Mouse (Mus musculus): ENCODE results near the gene Limd1. TPM values are rescaled to one million over a fixed set of nuclear protein-coding genes. Genes with fewer than 3 reads are reported as not detected.

The Limd1 gene
- total and polyA plus RNA-seq, 2 experiments from 2014 or later, result 42.4 to 143 TPM

DNA sequence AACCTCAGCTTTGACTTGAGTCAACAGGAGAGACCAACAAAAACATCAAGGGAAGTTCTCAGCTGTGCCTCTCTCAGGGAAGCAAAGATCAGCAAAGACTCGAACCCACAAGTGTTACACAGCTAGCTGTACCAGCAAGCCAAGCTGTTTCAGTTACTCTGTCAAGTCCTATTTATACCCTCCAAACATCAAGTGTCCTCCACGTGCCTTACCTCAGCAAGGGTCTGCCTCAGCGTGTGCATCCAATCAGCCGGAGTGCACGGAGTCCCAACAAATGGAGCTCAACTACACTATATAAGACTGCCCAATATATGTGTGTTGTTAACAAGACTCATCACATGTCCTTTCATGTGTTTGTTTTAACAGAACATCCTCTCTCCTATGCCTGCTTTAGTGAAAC is 48.0 kb downstream of the Limd1 start:
- WGBS, result 37% methylated on average over 5 of the region's 5 CpGs

DNA sequence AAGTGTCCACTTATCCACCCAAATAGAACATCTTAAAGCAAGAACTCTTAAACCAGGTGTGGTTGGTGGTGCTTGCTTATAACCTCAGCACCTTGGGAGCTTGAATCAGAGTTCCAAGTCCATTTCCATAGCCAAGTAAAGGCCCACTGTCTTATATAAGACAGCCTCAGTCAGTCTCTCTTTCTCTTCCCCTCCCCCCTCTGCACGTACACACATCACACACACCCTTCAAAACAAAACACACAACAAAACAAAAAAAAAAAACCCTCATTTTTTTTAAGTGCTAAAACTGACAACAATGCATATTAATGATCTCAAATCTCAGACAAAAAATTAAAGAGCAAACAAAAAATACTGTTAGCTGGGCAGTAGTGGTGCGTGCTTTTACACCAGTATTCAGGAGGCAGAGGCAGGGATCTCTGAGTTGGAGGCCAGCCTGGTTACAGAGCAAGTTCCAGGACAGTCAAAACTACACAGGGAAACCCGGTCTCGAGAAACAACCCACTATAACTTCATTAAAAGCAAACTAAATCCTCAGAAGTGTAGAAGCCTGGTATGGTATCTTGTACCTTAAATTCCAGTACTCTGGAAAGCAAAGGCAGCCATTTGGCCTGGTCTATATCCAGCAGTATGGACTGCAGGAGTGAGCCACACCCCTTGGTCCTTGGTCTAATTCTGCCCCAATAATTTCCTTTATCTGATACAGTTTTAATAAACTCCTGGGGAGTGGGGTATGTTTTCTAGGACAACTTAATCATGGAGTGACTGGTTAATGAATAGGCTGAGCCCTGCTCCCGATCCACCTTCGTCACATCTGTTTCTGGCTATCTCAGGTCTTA is 49.8 kb downstream of the Limd1 start:
- no peaks in the 10 kb centered on the region for H3K27me3 ChIP-seq (ENCODE audit: control insufficient read depth, insufficient read depth, low read length)
- peak overlapping the region; percentile 96 for H3K27ac ChIP-seq (ENCODE audit: low read depth)
- ATAC-seq (ENCODE audit: insufficient read depth, low read depth), result no peak
- H3K9me3 ChIP-seq (replicated peaks; ENCODE audit: control insufficient read depth, low read length), result no peaks in the 10 kb centered on the region
- H3K4me1 ChIP-seq (ENCODE audit: control insufficient read depth, insufficient read depth), result peaks cover 27% of the 10 kb centered on the region
- peak overlapping the region; percentile 96 for H3K4me3 ChIP-seq (ENCODE audit: low read depth, low read length)
- peak overlapping the region; percentile 66 for H3K4me2 ChIP-seq (ENCODE audit: low read depth, low read length)
- no peaks in the 10 kb centered on the region for H3K36me3 ChIP-seq (replicated peaks; ENCODE audit: control insufficient read depth, insufficient read depth, low read length)
- WGBS, result 35% methylated on average over 6 of the region's 6 CpGs
- TF ChIP-seq EP300 (IDR thresholded peaks at IDR 0.05; ENCODE audit: low read depth) (no peak), CTCF (IDR thresholded peaks at IDR 0.05; ENCODE audit: low read depth) (no peak)
- no peak for DNase-seq (ENCODE audit: low spot score)
- peak overlapping the region; percentile 64 for H3K9ac ChIP-seq (replicated peaks; ENCODE audit: low read depth, low read length)

More for the DNA sequence above, 48.0 kb downstream of the Limd1 start:
- Histone ChIP-seq H3K27me3 (ENCODE audit: control insufficient read depth, insufficient read depth, low read length) (no peaks in the 10 kb centered on the region), H3K4me3 (ENCODE audit: low read depth, low read length) (no peak overlapping the region), H3K36me3 (replicated peaks; ENCODE audit: control insufficient read depth, insufficient read depth, low read length) (no peaks in the 10 kb centered on the region), H3K9me3 (replicated peaks; ENCODE audit: control insufficient read depth, low read length) (no peaks in the 10 kb centered on the region), H3K27ac (ENCODE audit: low read depth) (no peak overlapping the region), H3K4me2 (ENCODE audit: low read depth, low read length) (no peak overlapping the region), H3K9ac (replicated peaks; ENCODE audit: low read depth, low read length) (no peak overlapping the region), H3K4me1 (ENCODE audit: control insufficient read depth, insufficient read depth) (peaks cover 16% of the 10 kb centered on the region)
- no peak for TF ChIP-seq CTCF (IDR thresholded peaks at IDR 0.05; ENCODE audit: low read depth)
- no peak for TF ChIP-seq EP300 (IDR thresholded peaks at IDR 0.05; ENCODE audit: low read depth)
- ATAC-seq (ENCODE audit: insufficient read depth, low read depth) (no peak), DNase-seq (ENCODE audit: low spot score) (no peak)

DNA sequence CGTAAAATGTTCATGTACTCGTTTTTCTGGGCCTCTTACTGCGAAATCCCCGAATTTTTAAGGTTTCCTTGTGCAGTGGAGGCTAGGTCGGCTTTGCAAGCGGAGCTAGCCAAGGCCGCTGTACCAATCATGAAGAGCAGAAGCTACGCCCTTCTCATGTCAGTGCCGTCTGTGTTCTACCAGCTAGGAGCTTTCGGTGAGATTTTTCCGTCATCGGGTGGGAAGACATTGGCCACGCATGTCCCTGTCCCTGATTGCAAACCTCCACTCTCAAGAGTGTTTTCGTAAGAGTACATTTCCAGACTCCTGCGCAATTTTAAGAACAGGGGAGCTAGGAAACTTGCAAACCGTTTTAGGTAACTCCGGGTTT is 50.4 kb downstream of the Limd1 start:
- H3K4me1 ChIP-seq (ENCODE audit: control insufficient read depth, insufficient read depth), result peaks cover 27% of the 10 kb centered on the region
- H3K27ac ChIP-seq (ENCODE audit: low read depth), result peak overlapping the region; percentile 96
- TF ChIP-seq EP300 (IDR thresholded peaks at IDR 0.05; ENCODE audit: low read depth), result no peak
- no peak for TF ChIP-seq CTCF (IDR thresholded peaks at IDR 0.05; ENCODE audit: low read depth)
- no peaks in the 10 kb centered on the region for H3K9me3 ChIP-seq (replicated peaks; ENCODE audit: control insufficient read depth, low read length)
- peak overlapping the region; percentile 96 for H3K4me3 ChIP-seq (ENCODE audit: low read depth, low read length)
- peak; percentile 45 for DNase-seq (ENCODE audit: low spot score)
- H3K36me3 ChIP-seq (replicated peaks; ENCODE audit: control insufficient read depth, insufficient read depth, low read length), result no peaks in the 10 kb centered on the region
- peak overlapping the region; percentile 64 for H3K9ac ChIP-seq (replicated peaks; ENCODE audit: low read depth, low read length)
- peak; percentile 27 for ATAC-seq (ENCODE audit: insufficient read depth, low read depth)
- H3K4me2 ChIP-seq (ENCODE audit: low read depth, low read length), result peak overlapping the region; percentile 66
- H3K27me3 ChIP-seq (ENCODE audit: control insufficient read depth, insufficient read depth, low read length), result no peaks in the 10 kb centered on the region
- WGBS, result 1% methylated on average over 17 of the region's 17 CpGs

DNA sequence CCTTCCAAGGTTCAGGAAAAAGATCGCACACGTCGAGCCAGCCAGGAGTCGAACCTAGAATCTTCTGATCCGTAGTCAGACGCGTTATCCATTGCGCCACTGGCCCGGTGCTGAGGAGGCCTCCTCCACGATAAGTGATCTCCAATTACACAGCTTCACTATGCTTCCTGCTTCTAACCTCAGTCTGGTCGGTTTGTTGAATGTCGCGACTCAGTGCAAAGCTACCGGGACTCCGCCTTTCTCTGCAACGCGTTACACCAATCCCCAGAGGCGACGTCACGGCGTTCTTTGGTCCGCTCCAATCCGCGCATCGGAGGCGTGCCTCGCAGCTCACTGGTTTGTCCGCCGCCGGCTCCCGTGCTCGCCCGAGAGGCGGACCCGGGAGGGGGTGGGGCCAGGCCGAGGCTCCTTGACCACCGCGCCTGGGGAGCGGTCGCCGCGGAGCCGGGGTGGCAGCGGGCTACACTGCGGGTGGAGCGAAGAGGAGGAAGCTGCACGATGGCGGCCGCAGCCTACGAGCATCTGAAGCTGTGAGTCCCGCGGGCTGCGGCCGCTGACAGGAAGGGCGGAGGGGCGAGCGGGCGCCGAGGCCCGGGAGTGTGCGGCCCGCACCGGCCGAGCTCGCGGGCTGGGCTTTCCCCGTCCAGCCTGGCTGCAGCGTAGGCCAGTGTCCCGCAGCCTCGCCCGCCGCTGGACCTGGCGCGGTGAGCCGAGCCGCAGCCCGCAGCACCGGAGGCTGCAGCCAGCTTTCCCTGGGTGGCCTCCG is 51.1 kb downstream of the Limd1 start, which contains the start of gene Sacm1l:
Gene Sacm1l, plus strand, starts transcription at position 368 of the 766 bp plus-strand sequence.
- Histone ChIP-seq H3K27me3 (ENCODE audit: control insufficient read depth, insufficient read depth, low read length) (no peaks in the 10 kb centered on the region), H3K9ac (replicated peaks; ENCODE audit: low read depth, low read length) (peak within 1 kb of the TSS; percentile 96), H3K4me2 (ENCODE audit: low read depth, low read length) (peak within 1 kb of the TSS; percentile 78), H3K9me3 (replicated peaks; ENCODE audit: control insufficient read depth, low read length) (no peaks in the 10 kb centered on the region), H3K4me3 (ENCODE audit: low read depth, low read length) (peak within 1 kb of the TSS; percentile 96), H3K27ac (ENCODE audit: low read depth) (peak within 1 kb of the TSS; percentile 96), H3K36me3 (replicated peaks; ENCODE audit: control insufficient read depth, insufficient read depth, low read length) (no peaks in the 10 kb centered on the region), H3K4me1 (ENCODE audit: control insufficient read depth, insufficient read depth) (peaks cover 27% of the 10 kb centered on the region)
- DNase-seq (ENCODE audit: low spot score), result peak; percentile 100
- ATAC-seq (ENCODE audit: insufficient read depth, low read depth), result peak; percentile 96
- WGBS, result under 1% methylated on average over 65 of the region's 79 CpGs
- peak; percentile 54; the same call in 1 of the 2 replicates for TF ChIP-seq EP300 (IDR thresholded peaks at IDR 0.05; ENCODE audit: low read depth)
- no peak for TF ChIP-seq CTCF (IDR thresholded peaks at IDR 0.05; ENCODE audit: low read depth)

DNA sequence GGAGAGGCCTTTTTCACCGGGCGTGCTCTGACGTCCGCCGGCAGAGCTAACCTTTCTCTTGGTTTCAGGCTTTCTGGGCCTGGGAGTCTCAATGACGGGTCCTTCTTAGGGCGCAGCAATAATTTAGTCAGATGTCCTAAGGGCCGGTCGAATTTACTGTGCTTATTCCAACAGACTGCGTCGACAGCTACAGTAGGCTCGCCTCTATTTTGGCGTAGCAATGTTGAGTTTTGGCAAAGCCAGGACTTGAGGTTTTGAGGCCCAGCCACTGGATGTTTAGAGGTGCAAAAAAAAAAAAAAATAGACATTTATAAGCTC is 51.6 kb downstream of the Limd1 start:
- no peaks in the 10 kb centered on the region for H3K36me3 ChIP-seq (replicated peaks; ENCODE audit: control insufficient read depth, insufficient read depth, low read length)
- peaks cover 27% of the 10 kb centered on the region for H3K4me1 ChIP-seq (ENCODE audit: control insufficient read depth, insufficient read depth)
- under 1% methylated on average over 13 of the region's 13 CpGs for WGBS
- ATAC-seq (ENCODE audit: insufficient read depth, low read depth), result no peak
- H3K27me3 ChIP-seq (ENCODE audit: control insufficient read depth, insufficient read depth, low read length), result no peaks in the 10 kb centered on the region
- TF ChIP-seq EP300 (IDR thresholded peaks at IDR 0.05; ENCODE audit: low read depth) (no peak), CTCF (IDR thresholded peaks at IDR 0.05; ENCODE audit: low read depth) (no peak)
- H3K4me2 ChIP-seq (ENCODE audit: low read depth, low read length), result peak overlapping the region; percentile 78
- peak overlapping the region; percentile 96 for H3K9ac ChIP-seq (replicated peaks; ENCODE audit: low read depth, low read length)
- DNase-seq (ENCODE audit: low spot score), result peak; percentile 39
- no peaks in the 10 kb centered on the region for H3K9me3 ChIP-seq (replicated peaks; ENCODE audit: control insufficient read depth, low read length)
- peak overlapping the region; percentile 96 for H3K4me3 ChIP-seq (ENCODE audit: low read depth, low read length)
- H3K27ac ChIP-seq (ENCODE audit: low read depth), result peak overlapping the region; percentile 96

Data from heart, postnatal 0 days (tissue).